Comparison of ENCODE assay signal across 11 mouse cellular contexts in genomic region chr16:43579111-43579510, GRCm38 (mm10).
DNase-seq lines count a peak whose midpoint lies in the region; ATAC-seq and TF ChIP-seq lines count a peak whose summit lies in the region.
"Had no signal": no experiment of that assay in that cellular context is flagged by ENCODE, and none has a peak within 500 bp of the region (broad histone marks: within the 10 kb centered on the region; RNA-seq: fewer than 3 reads in every experiment).

No protein-coding gene starts in this region.

- TF ChIP-seq CTCF in liver, adult 2 months (IDR thresholded peaks at IDR 0.05; ENCODE audit: low read depth, low read length) = no peak
- TF ChIP-seq CTCF in cerebellum, adult 2 months (IDR thresholded peaks at IDR 0.05; ENCODE audit: borderline replicate concordance, insufficient read depth, low read depth, low read length) = no peak

- WGBS in liver, adult 2 months = 65% methylated on average over 4 of the region's 4 CpGs
- 34% methylated on average over 4 of the region's 4 CpGs for WGBS in cerebellum, adult 2 months
- WGBS in heart, embryonic 14.5 days = 55% methylated on average over 4 of the region's 4 CpGs
- WGBS in large intestine, adult 2 months = 47% methylated on average over 4 of the region's 4 CpGs

- H3K4me1 ChIP-seq in liver, adult 2 months (ENCODE audit: control insufficient read depth, insufficient read depth, low read length) = peaks cover 11% of the 10 kb centered on the region
- H3K4me1 ChIP-seq in cerebellum, adult 2 months (ENCODE audit: control insufficient read depth, insufficient read depth, low read length) = peaks cover 21% of the 10 kb centered on the region
- peaks cover 30 to 79% of the 10 kb centered on the region in 2 experiments for H3K4me1 ChIP-seq in heart, embryonic 14.5 days (ENCODE audit: control insufficient read depth in 2 of 2, insufficient read depth in 2 of 2, low read length in 2 of 2)

- H3K4me3 ChIP-seq in liver, adult 2 months (ENCODE audit: insufficient read depth, low read depth, low read length) = no peak overlapping the region
- no peak overlapping the region for H3K4me3 ChIP-seq in cerebellum, adult 2 months (replicated peaks; ENCODE audit: insufficient read depth, low read depth, low read length)
- no peak overlapping the region for H3K4me3 ChIP-seq in heart, embryonic 14.5 days (ENCODE audit: control insufficient read depth in 1 of 2, insufficient read depth in 1 of 2, low read depth in 1 of 2, low read length in 2 of 2)
- H3K4me3 ChIP-seq: forebrain, embryonic 10.5 days; neural tube, embryonic 13.5 days had no signal

- DNase-seq in liver, adult 2 months (ENCODE audit: extremely low read depth, low read depth, low spot score) = peak; percentile 72
- no peak for DNase-seq in liver
- DNase-seq in cerebellum, adult 2 months = peak; percentile 83 to 91
- DNase-seq in large intestine, adult 2 months (ENCODE audit: low read depth, low spot score) = peak; percentile 53
- no peak for DNase-seq in thymus, postnatal 36 days
- DNase-seq in adrenal gland, adult 8-10 months = no peak
- DNase-seq in layer of hippocampus, adult 9-10 months (ENCODE audit: low spot score) = no peak
- DNase-seq: lung, postnatal 14 days had no signal

- no peak overlapping the region for H3K27ac ChIP-seq in liver, adult 2 months (replicated peaks; ENCODE audit: insufficient read depth, low read depth, low read length)
- peak overlapping the region; percentile 51; the same call in 1 of the 2 replicates for H3K27ac ChIP-seq in cerebellum, adult 2 months (ENCODE audit: insufficient read depth, low read length)
- peak overlapping the region; percentile 43 to 81 for H3K27ac ChIP-seq in heart, embryonic 14.5 days (replicated peaks in 1 of 2; ENCODE audit: control insufficient read depth in 1 of 2, insufficient read depth in 1 of 2, low read depth in 2 of 2, low read length in 2 of 2)
- H3K27ac ChIP-seq: forebrain, embryonic 10.5 days; neural tube, embryonic 13.5 days had no signal

- no peak overlapping the region for H3K4me2 ChIP-seq in heart, embryonic 14.5 days (ENCODE audit: low read length)
- H3K4me2 ChIP-seq: neural tube, embryonic 13.5 days had no signal

- H3K36me3 ChIP-seq in liver, adult 2 months (ENCODE audit: control insufficient read depth, insufficient read depth, low read length) = peaks cover 48% of the 10 kb centered on the region
- H3K36me3 ChIP-seq in heart, embryonic 14.5 days (ENCODE audit: control insufficient read depth, insufficient read depth, low read length) = 0 out of 2 replicates have a peak, but pooled peaks cover 4% of the 10 kb centered on the region

- no peak overlapping the region for H3K9ac ChIP-seq in liver, adult 2 months (ENCODE audit: low read depth, low read length)
- no peak overlapping the region for H3K9ac ChIP-seq in heart, embryonic 14.5 days (ENCODE audit: low read length)
- H3K9ac ChIP-seq: neural tube, embryonic 13.5 days had no signal

- no peak for ATAC-seq in heart, embryonic 14.5 days (ENCODE audit: insufficient number of reproducible peaks, insufficient read depth, low FRiP score, low read depth)

- H3K27me3 ChIP-seq in liver, adult 2 months (ENCODE audit: control insufficient read depth, insufficient read depth, low read length) = no peaks in the 10 kb centered on the region
- no peaks in the 10 kb centered on the region for H3K27me3 ChIP-seq in cerebellum, adult 2 months (ENCODE audit: control insufficient read depth, insufficient read depth, low read length)
- H3K27me3 ChIP-seq in heart, embryonic 14.5 days (ENCODE audit: control insufficient read depth, insufficient read depth, low read length) = no peaks in the 10 kb centered on the region
- H3K27me3 ChIP-seq: neural tube, embryonic 13.5 days had no signal

- TF ChIP-seq POLR2A in liver, adult 2 months (IDR thresholded peaks at IDR 0.05; ENCODE audit: extremely low read depth, insufficient read depth, low read length) = no peak
- TF ChIP-seq POLR2A in cerebellum, adult 2 months (IDR thresholded peaks at IDR 0.05; ENCODE audit: borderline replicate concordance, insufficient read depth, low read length) = no peak

- no peaks in the 10 kb centered on the region for H3K9me3 ChIP-seq in heart, embryonic 14.5 days (ENCODE audit: control insufficient read depth, low read length)
- H3K9me3 ChIP-seq: forebrain, embryonic 10.5 days; neural tube, embryonic 13.5 days had no signal

- H3K79me2 ChIP-seq in liver, adult 2 months (ENCODE audit: control insufficient read depth, insufficient read depth, low read length) = peaks cover 19% of the 10 kb centered on the region; the same call in 1 of the 2 replicates

Comparison
In these comparisons a context has a peak if more than half of its experiments do, and no peak if none do; other contexts are left out.
1. DNase-seq: peak in liver, adult 2 months (single experiment), cerebellum, adult 2 months (2 of 2) and large intestine, adult 2 months (single experiment); none in liver (single experiment), thymus, postnatal 36 days (0 of 2), adrenal gland, adult 8-10 months (single experiment) and layer of hippocampus, adult 9-10 months (single experiment).